Mouse (Mus musculus) B cell, adult 2 months (primary cell): ENCODE data around the gene Asb13.

ENCODE experiments used
- DNase-seq, 2 experiments: peaks; one replicate each; pipeline ENCODE4 v3.0.0; 2022

Gene Asb13

GRCm38 (mm10) chr13:3667288-3667873 is 33.5 kb downstream of the Asb13 start:
- no peak for DNase-seq

- no peak for DNase-seq
Measured at GRCm38 (mm10) chr13:3668068-3668467, 34.2 kb downstream of the Asb13 start.

- DNase-seq, result no peak
Measured at GRCm38 (mm10) chr13:3669611-3670010, 35.8 kb downstream of the Asb13 start.

- no peak for DNase-seq
Measured at GRCm38 (mm10) chr13:3670039-3670438, 36.2 kb downstream of the Asb13 start.

GRCm38 (mm10) chr13:3673151-3673550 is 39.3 kb downstream of the Asb13 start:
- DNase-seq, result no peak

GRCm38 (mm10) chr13:3673622-3674021 is 39.8 kb downstream of the Asb13 start:
- no peak for DNase-seq

- no peak for DNase-seq
Measured at GRCm38 (mm10) chr13:3675855-3676254, 42.0 kb downstream of the Asb13 start.

- DNase-seq, result no peak
Measured at GRCm38 (mm10) chr13:3679098-3679497, 45.3 kb downstream of the Asb13 start.

GRCm38 (mm10) chr13:3686306-3686705 is 52.5 kb downstream of the Asb13 start:
- no peak for DNase-seq

- no peak for DNase-seq
Measured at GRCm38 (mm10) chr13:3694599-3695343, 60.9 kb downstream of the Asb13 start.

GRCm38 (mm10) chr13:3696977-3697735 is 63.3 kb downstream of the Asb13 start:
- DNase-seq, result no peak

GRCm38 (mm10) chr13:3700752-3701151 is 66.9 kb downstream of the Asb13 start:
- DNase-seq, result no peak
